Mouse (Mus musculus): ENCODE measurements around the gene Erc2. TPM values are rescaled to one million over a fixed set of nuclear protein-coding genes. Genes with fewer than 3 reads are reported as not detected.

Erc2 gene
- total RNA-seq, 2 experiments from 2014 or later, result not detected

GRCm38 (mm10) chr14:28323243-28323642, 701.0 kb downstream of the Erc2 start:
- no peak for ATAC-seq (replicated peaks; ENCODE audit: low FRiP score, poor library complexity, severe bottlenecking)

GRCm38 (mm10) chr14:28323727-28324126, 701.5 kb downstream of the Erc2 start:
- ATAC-seq (replicated peaks; ENCODE audit: low FRiP score, poor library complexity, severe bottlenecking), result no peak

- no peak for ATAC-seq (replicated peaks; ENCODE audit: low FRiP score, poor library complexity, severe bottlenecking)
These were observed 704.2 kb downstream of the Erc2 start for GRCm38 (mm10) chr14:28326456-28326855.

- ATAC-seq (replicated peaks; ENCODE audit: low FRiP score, poor library complexity, severe bottlenecking), result no peak
These were observed 706.3 kb downstream of the Erc2 start for GRCm38 (mm10) chr14:28328512-28328911.

- no peak for ATAC-seq (replicated peaks; ENCODE audit: low FRiP score, poor library complexity, severe bottlenecking)
These were observed 708.9 kb downstream of the Erc2 start for GRCm38 (mm10) chr14:28331108-28331507.

GRCm38 (mm10) chr14:28332351-28332953, 710.2 kb downstream of the Erc2 start:
- no peak for ATAC-seq (replicated peaks; ENCODE audit: low FRiP score, poor library complexity, severe bottlenecking)

GRCm38 (mm10) chr14:28339146-28339545, 716.9 kb downstream of the Erc2 start:
- ATAC-seq (replicated peaks; ENCODE audit: low FRiP score, poor library complexity, severe bottlenecking), result no peak

GRCm38 (mm10) chr14:28349129-28349528, 726.9 kb downstream of the Erc2 start:
- ATAC-seq (replicated peaks; ENCODE audit: low FRiP score, poor library complexity, severe bottlenecking), result no peak

GRCm38 (mm10) chr14:28356031-28356430, 733.8 kb downstream of the Erc2 start:
- ATAC-seq (replicated peaks; ENCODE audit: low FRiP score, poor library complexity, severe bottlenecking), result no peak

- no peak for ATAC-seq (replicated peaks; ENCODE audit: low FRiP score, poor library complexity, severe bottlenecking)
These were observed 737.3 kb downstream of the Erc2 start for GRCm38 (mm10) chr14:28359502-28359901.

GRCm38 (mm10) chr14:28359983-28360382, 737.8 kb downstream of the Erc2 start:
- ATAC-seq (replicated peaks; ENCODE audit: low FRiP score, poor library complexity, severe bottlenecking), result no peak

- ATAC-seq (replicated peaks; ENCODE audit: low FRiP score, poor library complexity, severe bottlenecking), result no peak
These were observed 740.1 kb downstream of the Erc2 start for GRCm38 (mm10) chr14:28362336-28362735.

GRCm38 (mm10) chr14:28370713-28371112, 748.5 kb downstream of the Erc2 start:
- ATAC-seq (replicated peaks; ENCODE audit: low FRiP score, poor library complexity, severe bottlenecking), result no peak

GRCm38 (mm10) chr14:28371651-28372050, 749.4 kb downstream of the Erc2 start:
- no peak for ATAC-seq (replicated peaks; ENCODE audit: low FRiP score, poor library complexity, severe bottlenecking)

GRCm38 (mm10) chr14:28375642-28376091, 753.4 kb downstream of the Erc2 start:
- ATAC-seq (replicated peaks; ENCODE audit: low FRiP score, poor library complexity, severe bottlenecking), result no peak

GRCm38 (mm10) chr14:28376208-28376805, 754.1 kb downstream of the Erc2 start:
- no peak for ATAC-seq (replicated peaks; ENCODE audit: low FRiP score, poor library complexity, severe bottlenecking)

GRCm38 (mm10) chr14:28377519-28377918, 755.3 kb downstream of the Erc2 start:
- no peak for ATAC-seq (replicated peaks; ENCODE audit: low FRiP score, poor library complexity, severe bottlenecking)

GRCm38 (mm10) chr14:28380129-28380528, 757.9 kb downstream of the Erc2 start:
- no peak for ATAC-seq (replicated peaks; ENCODE audit: low FRiP score, poor library complexity, severe bottlenecking)

GRCm38 (mm10) chr14:28381801-28382550, 759.7 kb downstream of the Erc2 start:
- no peak for ATAC-seq (replicated peaks; ENCODE audit: low FRiP score, poor library complexity, severe bottlenecking)

- no peak for ATAC-seq (replicated peaks; ENCODE audit: low FRiP score, poor library complexity, severe bottlenecking)
These were observed 764.8 kb downstream of the Erc2 start for GRCm38 (mm10) chr14:28386815-28387607.
